Mouse (Mus musculus) cortical plate, adult 2 months (tissue): ENCODE data around the gene Gadd45g.

Source experiments
- CTCF ChIP-seq: fragments of 200-500 bp; IDR thresholded peaks from 2 replicates; pipeline ENCODE4 v1.5.1; 2011; ENCODE audit warnings: mild to moderate bottlenecking, control low read depth, low read length; ENCODE audit not compliant: insufficient read depth; ENCODE audit errors: extremely low read depth
- POLR2A ChIP-seq: fragments of 200-500 bp; IDR thresholded peaks from 2 replicates; pipeline ENCODE4 v1.6.1; 2011; ENCODE audit warnings: mild to moderate bottlenecking, low read length, control low read depth; ENCODE audit not compliant: insufficient read depth; ENCODE audit errors: extremely low read depth

DNA sequence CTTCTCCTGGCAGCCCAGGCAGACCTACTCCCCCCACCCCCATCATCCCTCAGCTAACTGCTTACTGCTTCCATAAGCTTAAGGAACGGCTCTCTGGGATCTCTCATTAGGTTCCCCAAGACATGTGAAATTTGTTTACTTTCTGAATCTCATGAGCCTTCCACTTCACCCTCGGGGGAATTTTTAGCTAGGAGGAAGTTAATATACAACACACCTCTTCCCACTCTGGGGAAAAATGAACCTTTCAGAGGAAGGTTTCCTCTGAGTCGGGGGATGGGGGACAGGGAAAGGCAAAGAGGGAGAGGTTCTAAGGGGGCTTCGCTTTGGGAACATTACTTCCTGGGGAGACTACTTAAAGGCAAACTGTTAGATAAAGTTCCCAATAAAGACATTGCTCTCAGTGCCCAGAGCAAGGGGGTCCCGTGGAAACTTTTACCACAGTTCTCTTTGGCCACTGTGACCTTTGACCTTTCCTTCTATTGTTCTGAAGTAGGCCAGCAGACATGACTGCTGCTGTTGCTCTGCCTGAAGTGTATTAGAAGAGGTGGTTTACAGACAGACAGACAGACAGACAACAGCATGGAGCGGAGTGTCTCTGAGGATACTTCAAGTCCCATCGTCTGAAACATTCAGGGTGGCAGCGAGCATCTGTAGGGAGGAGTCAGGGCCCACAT lies 22.5 kb upstream of the Gadd45g start:
- no peak for TF ChIP-seq POLR2A
- TF ChIP-seq CTCF: no peak
